19 mouse cellular contexts compared by ENCODE assay signal in the genomic region with DNA sequence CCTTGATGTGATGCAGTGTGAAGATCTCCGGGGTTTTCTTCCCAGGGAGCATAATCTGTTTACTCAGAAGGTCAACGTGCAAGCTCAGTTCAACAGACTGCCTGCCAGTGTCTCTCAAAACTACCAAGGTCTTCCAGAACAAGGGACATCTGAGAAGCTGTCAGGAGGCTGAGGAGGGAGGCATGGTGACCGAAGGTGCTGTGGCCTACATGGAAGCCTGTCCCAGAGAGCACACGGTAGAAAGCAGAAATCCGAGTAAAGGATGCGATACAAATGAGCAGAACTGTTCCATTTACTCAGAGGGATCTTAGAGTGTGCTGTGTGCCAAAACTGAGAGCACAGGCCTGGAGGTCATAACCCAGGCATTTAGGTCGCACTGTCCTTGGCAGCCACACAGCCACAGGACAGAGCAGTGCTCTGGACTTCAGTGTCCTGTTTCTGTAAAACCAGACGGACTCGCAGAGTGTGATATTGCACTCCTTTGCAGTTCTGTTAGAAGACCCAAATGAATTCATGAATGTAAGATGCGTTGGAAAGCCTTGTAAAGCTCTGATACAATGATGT. TPM values are rescaled to one million over a fixed set of nuclear protein-coding genes. Genes with fewer than 3 reads are reported as not detected.
A peak's percentile ranks its signal among the peaks of the same experiment; 100 is the strongest.
DNase-seq lines count a peak whose midpoint lies in the region; ATAC-seq and TF ChIP-seq lines count a peak whose summit lies in the region.
"Had no signal": no experiment of that assay in that cellular context is flagged by ENCODE, and none has a peak within 500 bp of the region (broad histone marks: within the 10 kb centered on the region; RNA-seq: fewer than 3 reads in every experiment).

No protein-coding gene starts in this region.

- H3K27me3 ChIP-seq in liver, adult 2 months (ENCODE audit: control insufficient read depth, insufficient read depth, low read length) = no peaks in the 10 kb centered on the region
- 0 out of 2 replicates have a peak, but pooled peaks cover 2% of the 10 kb centered on the region for H3K27me3 ChIP-seq in liver, embryonic 12.5 days (replicated peaks)
- H3K27me3 ChIP-seq in heart, embryonic 10.5 days (ENCODE audit: insufficient read depth, poor library complexity, severe bottlenecking) = no peaks in the 10 kb centered on the region
- H3K27me3 ChIP-seq in hindbrain, embryonic 13.5 days = no peaks in the 10 kb centered on the region
- H3K27me3 ChIP-seq: CH12.LX; limb, embryonic 15.5 days; lung, embryonic 15.5 days; midbrain, embryonic 15.5 days had no signal

- WGBS in liver, adult 2 months = 21% methylated on average over 10 of the region's 10 CpGs
- whole genome bisulfite sequencing in liver, embryonic 12.5 days (ENCODE audit: insufficient replicate concordance) = 69% methylated on average over 10 of the region's 10 CpGs
- 44% methylated on average over 10 of the region's 10 CpGs for WGBS in heart, embryonic 10.5 days
- WGBS in lung, adult 2 months = 63% methylated on average over 10 of the region's 10 CpGs
- 70% methylated on average over 10 of the region's 10 CpGs for WGBS in hindbrain, embryonic 13.5 days

- no peak overlapping the region for H3K9ac ChIP-seq in liver, adult 2 months (ENCODE audit: low read depth, low read length)
- no peak overlapping the region for H3K9ac ChIP-seq in liver, embryonic 12.5 days
- H3K9ac ChIP-seq in hindbrain, embryonic 13.5 days = no peak overlapping the region
- H3K9ac ChIP-seq: limb, embryonic 15.5 days; lung, embryonic 15.5 days; midbrain, embryonic 15.5 days had no signal

- ATAC-seq in liver, embryonic 12.5 days = no peak
- no peak for ATAC-seq in hindbrain, embryonic 13.5 days (ENCODE audit: low FRiP score)
- ATAC-seq: forebrain, embryonic 14.5 days; midbrain, embryonic 15.5 days had no signal

- peaks cover 10% of the 10 kb centered on the region for H3K4me1 ChIP-seq in liver, adult 2 months (ENCODE audit: control insufficient read depth, insufficient read depth, low read length)
- H3K4me1 ChIP-seq in liver, embryonic 12.5 days = no peaks in the 10 kb centered on the region
- peaks cover 28% of the 10 kb centered on the region for H3K4me1 ChIP-seq in heart, embryonic 10.5 days
- H3K4me1 ChIP-seq in lung, adult 2 months (ENCODE audit: control insufficient read depth, insufficient read depth, low read length) = no peaks in the 10 kb centered on the region
- H3K4me1 ChIP-seq in hindbrain, embryonic 13.5 days (replicated peaks) = 0 out of 2 replicates have a peak, but pooled peaks cover 9% of the 10 kb centered on the region
- H3K4me1 ChIP-seq: limb, embryonic 15.5 days; lung, embryonic 15.5 days; midbrain, embryonic 15.5 days had no signal

- H3K36me3 ChIP-seq in liver, adult 2 months (ENCODE audit: control insufficient read depth, insufficient read depth, low read length) = peaks cover 4% of the 10 kb centered on the region; the same call in 1 of the 2 replicates
- peaks cover 10% of the 10 kb centered on the region for H3K36me3 ChIP-seq in liver, embryonic 12.5 days
- 0 out of 2 replicates have a peak, but pooled peaks cover 2% of the 10 kb centered on the region for H3K36me3 ChIP-seq in heart, embryonic 10.5 days
- H3K36me3 ChIP-seq in hindbrain, embryonic 13.5 days = peaks cover 2% of the 10 kb centered on the region; the same call in 1 of the 2 replicates
- H3K36me3 ChIP-seq: lung, embryonic 15.5 days; midbrain, embryonic 15.5 days had no signal

- peak overlapping the region; percentile 48 for H3K27ac ChIP-seq in liver, adult 2 months (replicated peaks; ENCODE audit: insufficient read depth, low read depth, low read length)
- H3K27ac ChIP-seq in liver, embryonic 12.5 days = no peak overlapping the region
- peak overlapping the region; percentile 71 for H3K27ac ChIP-seq in heart, embryonic 10.5 days
- H3K27ac ChIP-seq in hindbrain, embryonic 13.5 days = no peak overlapping the region
- H3K27ac ChIP-seq: limb, embryonic 15.5 days; lung, embryonic 15.5 days; midbrain, embryonic 15.5 days had no signal

- no peaks in the 10 kb centered on the region for H3K79me2 ChIP-seq in liver, adult 2 months (ENCODE audit: control insufficient read depth, insufficient read depth, low read length)

- TF ChIP-seq CTCF in liver, adult 2 months (IDR thresholded peaks at IDR 0.05; ENCODE audit: low read depth, low read length) = no peak
- no peak for TF ChIP-seq CTCF in lung, adult 2 months (IDR thresholded peaks at IDR 0.05; ENCODE audit: insufficient read depth, low read length)

- H3K4me2 ChIP-seq in liver, embryonic 12.5 days = no peak overlapping the region
- no peak overlapping the region for H3K4me2 ChIP-seq in hindbrain, embryonic 13.5 days
- H3K4me2 ChIP-seq: limb, embryonic 15.5 days; lung, embryonic 15.5 days; midbrain, embryonic 15.5 days had no signal

- DNase-seq in adrenal gland, adult 2 months = peak; percentile 62
- DNase-seq in adrenal gland, postnatal 4 days (ENCODE audit: low spot score in 2 of 2) = no peak
- DNase-seq in liver, adult 2 months (ENCODE audit: extremely low read depth, low read depth, low spot score) = peak; percentile 93
- no peak for DNase-seq in heart, embryonic 10.5 days (ENCODE audit: low spot score)
- peak; percentile 65 for DNase-seq in skeletal muscle tissue, adult 2 months (ENCODE audit: low read depth, low spot score)
- no peak for DNase-seq in lung, adult 2 months
- DNase-seq: cerebellum, postnatal 14 days; kidney, adult 9 months; retina, postnatal 1 day; thymus, postnatal 4 days had no signal

- H3K9me3 ChIP-seq in liver, embryonic 12.5 days (replicated peaks) = no peaks in the 10 kb centered on the region
- no peaks in the 10 kb centered on the region for H3K9me3 ChIP-seq in heart, embryonic 10.5 days
- no peaks in the 10 kb centered on the region for H3K9me3 ChIP-seq in hindbrain, embryonic 13.5 days
- H3K9me3 ChIP-seq: limb, embryonic 15.5 days; lung, embryonic 15.5 days; midbrain, embryonic 15.5 days had no signal

- H3K4me3 ChIP-seq in liver, adult 2 months (ENCODE audit: insufficient read depth, low read depth, low read length) = no peak overlapping the region
- H3K4me3 ChIP-seq in liver, embryonic 12.5 days = no peak overlapping the region
- H3K4me3 ChIP-seq in heart, embryonic 10.5 days = no peak overlapping the region
- H3K4me3 ChIP-seq in lung, adult 2 months (replicated peaks; ENCODE audit: extremely low read depth, low read depth, low read length) = no peak overlapping the region
- H3K4me3 ChIP-seq in hindbrain, embryonic 13.5 days = no peak overlapping the region
- H3K4me3 ChIP-seq: limb, embryonic 15.5 days; lung, embryonic 15.5 days; midbrain, embryonic 15.5 days had no signal

- TF ChIP-seq POLR2A in liver, adult 2 months (IDR thresholded peaks at IDR 0.05; ENCODE audit: extremely low read depth, insufficient read depth, low read length) = no peak
- no peak for TF ChIP-seq POLR2A in lung, adult 2 months (IDR thresholded peaks at IDR 0.05; ENCODE audit: borderline replicate concordance, extremely low read depth, low read depth, low read length)

RNA-seq across cellular contexts. Expression of gene Gpx2, which starts 11.2 kb away (rescaled TPM):
- not detected for total RNA-seq in adrenal gland, adult 2 months (2021)
- 0.25 TPM in 1 of 2 replicates, not detected in the other for polyA plus RNA-seq in adrenal gland, adult 2 months (2012; rRNA removed)
- total RNA-seq in adrenal gland, postnatal 4 days (2021) = not detected
- 0.09 TPM in 1 of 2 replicates, not detected in the other for total RNA-seq in liver, adult 2 months (2014; rRNA removed)
- polyA plus RNA-seq in liver, adult 2 months (2012; rRNA removed) = 0.15 and 0.21 TPM in 2 replicates
- polyA plus RNA-seq in liver, embryonic 12.5 days (2016; fragmentation: Nextera tagmentation; extraction: Ambion mirVana) = not detected in 2 replicates
- 0.11 and 0.60 TPM in 2 replicates for polyA plus RNA-seq in heart, embryonic 10.5 days (2016; fragmentation: Nextera tagmentation; extraction: Ambion mirVana)
- 53.9 and 186 TPM in 2 replicates for polyA plus RNA-seq in lung, adult 2 months (2012; rRNA removed)
- 0.21 TPM in 1 of 2 replicates, not detected in the other for polyA plus RNA-seq in hindbrain, embryonic 13.5 days (2015; fragmentation: Nextera tagmentation; extraction: Ambion mirVana)
- total RNA-seq: CH12.LX; hematopoietic stem cell, adult 5-6 weeks; megakaryocyte progenitor cell, adult 5-6 weeks had no signal
- polyA plus RNA-seq: forebrain, embryonic 14.5 days; midbrain, embryonic 15.5 days had no signal

RNA-seq across cellular contexts. Expression of gene Fntb, which starts 18.7 kb away (rescaled TPM):
- 10 to 100 TPM; 11.0 to 15.4 TPM for total RNA-seq in adrenal gland, adult 2 months (2021)
- polyA plus RNA-seq in adrenal gland, adult 2 months (2012; rRNA removed) = 22.2 and 25.0 TPM in 2 replicates
- 10 to 100 TPM; 19.4 to 22.1 TPM for total RNA-seq in adrenal gland, postnatal 4 days (2021)
- 1.4 and 1.7 TPM in 2 replicates for total RNA-seq in liver, adult 2 months (2014; rRNA removed)
- 5.2 and 6.5 TPM in 2 replicates for polyA plus RNA-seq in liver, adult 2 months (2012; rRNA removed)
- polyA plus RNA-seq in liver, embryonic 12.5 days (2016; fragmentation: Nextera tagmentation; extraction: Ambion mirVana) = 30.7 and 31.3 TPM in 2 replicates
- polyA plus RNA-seq in heart, embryonic 10.5 days (2016; fragmentation: Nextera tagmentation; extraction: Ambion mirVana) = 36.9 and 39.2 TPM in 2 replicates
- 21.0 and 29.0 TPM in 2 replicates for polyA plus RNA-seq in lung, adult 2 months (2012; rRNA removed)
- polyA plus RNA-seq in hindbrain, embryonic 13.5 days (2015; fragmentation: Nextera tagmentation; extraction: Ambion mirVana) = 33.3 and 37.3 TPM in 2 replicates

RNA-seq across cellular contexts. Expression of gene Churc1, which starts 18.8 kb away (rescaled TPM):
- total RNA-seq in adrenal gland, adult 2 months (2021) = 10 to 100 TPM; 66.2 to 90.4 TPM
- 24.0 and 25.1 TPM in 2 replicates for polyA plus RNA-seq in adrenal gland, adult 2 months (2012; rRNA removed)
- 10 to 100 TPM; 82.3 to 84.2 TPM for total RNA-seq in adrenal gland, postnatal 4 days (2021)
- total RNA-seq in liver, adult 2 months (2014; rRNA removed) = 94.0 and 99.2 TPM in 2 replicates
- polyA plus RNA-seq in liver, adult 2 months (2012; rRNA removed) = 51.8 and 54.8 TPM in 2 replicates
- polyA plus RNA-seq in liver, embryonic 12.5 days (2016; fragmentation: Nextera tagmentation; extraction: Ambion mirVana) = 99.2 and 101 TPM in 2 replicates
- polyA plus RNA-seq in heart, embryonic 10.5 days (2016; fragmentation: Nextera tagmentation; extraction: Ambion mirVana) = 145 and 165 TPM in 2 replicates
- 27.6 and 41.4 TPM in 2 replicates for polyA plus RNA-seq in lung, adult 2 months (2012; rRNA removed)
- 144 and 152 TPM in 2 replicates for polyA plus RNA-seq in hindbrain, embryonic 13.5 days (2015; fragmentation: Nextera tagmentation; extraction: Ambion mirVana)

RNA-seq across cellular contexts. Expression of gene Rab15, which starts 38.6 kb away (rescaled TPM):
- total RNA-seq in adrenal gland, adult 2 months (2021) = 1 to 10 TPM; 2.1 to 3.7 TPM
- polyA plus RNA-seq in adrenal gland, adult 2 months (2012; rRNA removed) = 3.3 and 4.3 TPM in 2 replicates
- total RNA-seq in adrenal gland, postnatal 4 days (2021) = 10 to 100 TPM in 1 of 2 experiments, 1 to 10 TPM in 1; 6.4 to 10.1 TPM
- 0.20 TPM in 1 of 2 replicates, not detected in the other for total RNA-seq in liver, adult 2 months (2014; rRNA removed)
- 0.11 TPM in 1 of 2 replicates, not detected in the other for polyA plus RNA-seq in liver, adult 2 months (2012; rRNA removed)
- polyA plus RNA-seq in liver, embryonic 12.5 days (2016; fragmentation: Nextera tagmentation; extraction: Ambion mirVana) = 0.31 and 0.85 TPM in 2 replicates
- polyA plus RNA-seq in heart, embryonic 10.5 days (2016; fragmentation: Nextera tagmentation; extraction: Ambion mirVana) = 3.1 and 6.3 TPM in 2 replicates
- 17.5 and 20.3 TPM in 2 replicates for polyA plus RNA-seq in lung, adult 2 months (2012; rRNA removed)
- 29.0 and 30.9 TPM in 2 replicates for polyA plus RNA-seq in hindbrain, embryonic 13.5 days (2015; fragmentation: Nextera tagmentation; extraction: Ambion mirVana)
- total RNA-seq: hematopoietic stem cell, adult 5-6 weeks had no signal

Comparison
In these comparisons a context has a peak if more than half of its experiments do, and no peak if none do; other contexts are left out.
1. DNase-seq: peak in adrenal gland, adult 2 months (single experiment), liver, adult 2 months (single experiment) and skeletal muscle tissue, adult 2 months (single experiment); none in adrenal gland, postnatal 4 days (0 of 2), heart, embryonic 10.5 days (single experiment) and lung, adult 2 months (single experiment).
2. H3K27ac ChIP-seq: peak in liver, adult 2 months (single experiment) and heart, embryonic 10.5 days (single experiment); none in liver, embryonic 12.5 days (single experiment) and hindbrain, embryonic 13.5 days (single experiment).
3. RNA of gene Gpx2, which starts 11.2 kb away (polyA plus RNA-seq): 53.9 to 186 TPM in lung, adult 2 months; 0.11 to 0.60 TPM in heart, embryonic 10.5 days, 0.15 to 0.21 TPM in liver, adult 2 months, not detected in liver, embryonic 12.5 days, 0.21 TPM in hindbrain, embryonic 13.5 days and 0.25 TPM in adrenal gland, adult 2 months; every median in the first group is over 10 times any median in the second.